Mouse (Mus musculus): ENCODE data around the gene Mapk3. TPM values are rescaled to one million over a fixed set of nuclear protein-coding genes. Genes with fewer than 3 reads are reported as not detected.
A peak's percentile ranks its signal among the peaks of the same experiment; 100 is the strongest.
"Not testable (repeated sequence)": the region's sequence is repeated elsewhere in the genome, so short reads cannot be mapped to it uniquely, and the experiment has no call there.

Mapk3 gene
- polyA plus RNA-seq, 1 experiment from 2014 or later, result 105 TPM

- Histone ChIP-seq H3K4me3 (ENCODE audit: low read depth, low read length) (no peak overlapping the region), H3K36me3 (ENCODE audit: control insufficient read depth, insufficient read depth, low read length) (peaks cover 17% of the 10 kb centered on the region), H3K9me3 (ENCODE audit: control insufficient read depth, low read depth, low read length) (no peaks in the 10 kb centered on the region), H3K27ac (ENCODE audit: low read length) (peak overlapping the region; percentile 78; the same call in 1 of the 2 replicates), H3K27me3 (ENCODE audit: control insufficient read depth, insufficient read depth, low read length) (no peaks in the 10 kb centered on the region), H3K4me2 (replicated peaks; ENCODE audit: low read depth, low read length) (peak overlapping the region; percentile 88), H3K4me1 (ENCODE audit: control insufficient read depth, insufficient read depth, low read length) (peaks cover 26% of the 10 kb centered on the region), H3K9ac (replicated peaks; ENCODE audit: low read depth, low read length) (no peak overlapping the region)
- ATAC-seq (ENCODE audit: insufficient number of reproducible peaks, insufficient read depth, low FRiP score, low read depth), result no peak
- WGBS, result 50% methylated on average over 3 of the region's 3 CpGs
Observed at GRCm38 (mm10) chr7:126775978-126776234, 16.5 kb downstream of the Mapk3 start.

GRCm38 (mm10) chr7:126776598-126777057 lies 17.2 kb downstream of the Mapk3 start, which contains the start of gene Ypel3:
Gene Ypel3, plus strand, starts transcription at chr7:126776955.
- H3K4me2 ChIP-seq (replicated peaks; ENCODE audit: low read depth, low read length), result peak within 1 kb of the TSS; percentile 88
- ATAC-seq (ENCODE audit: insufficient number of reproducible peaks, insufficient read depth, low FRiP score, low read depth), result peak; percentile 94
- no peaks in the 10 kb centered on the region for H3K9me3 ChIP-seq (ENCODE audit: control insufficient read depth, low read depth, low read length)
- H3K9ac ChIP-seq (replicated peaks; ENCODE audit: low read depth, low read length), result peak within 1 kb of the TSS; percentile 74
- no peaks in the 10 kb centered on the region for H3K27me3 ChIP-seq (ENCODE audit: control insufficient read depth, insufficient read depth, low read length)
- H3K4me3 ChIP-seq (ENCODE audit: low read depth, low read length), result peak within 1 kb of the TSS; percentile 72
- H3K36me3 ChIP-seq (ENCODE audit: control insufficient read depth, insufficient read depth, low read length), result peaks cover 13% of the 10 kb centered on the region
- WGBS, result under 1% methylated on average over 32 of the region's 37 CpGs
- H3K27ac ChIP-seq (ENCODE audit: low read length), result peak within 1 kb of the TSS; percentile 78
- peaks cover 31% of the 10 kb centered on the region for H3K4me1 ChIP-seq (ENCODE audit: control insufficient read depth, insufficient read depth, low read length)

- peak overlapping the region; percentile 74 for H3K9ac ChIP-seq (replicated peaks; ENCODE audit: low read depth, low read length)
- H3K4me1 ChIP-seq (ENCODE audit: control insufficient read depth, insufficient read depth, low read length), result peaks cover 33% of the 10 kb centered on the region
- ATAC-seq (ENCODE audit: insufficient number of reproducible peaks, insufficient read depth, low FRiP score, low read depth), result no peak
- peaks cover 13% of the 10 kb centered on the region for H3K36me3 ChIP-seq (ENCODE audit: control insufficient read depth, insufficient read depth, low read length)
- no peaks in the 10 kb centered on the region for H3K27me3 ChIP-seq (ENCODE audit: control insufficient read depth, insufficient read depth, low read length)
- peak overlapping the region; percentile 78; the same call in 1 of the 2 replicates for H3K27ac ChIP-seq (ENCODE audit: low read length)
- H3K4me3 ChIP-seq (ENCODE audit: low read depth, low read length), result peak overlapping the region; percentile 72
- peak overlapping the region; percentile 88 for H3K4me2 ChIP-seq (replicated peaks; ENCODE audit: low read depth, low read length)
- no peaks in the 10 kb centered on the region for H3K9me3 ChIP-seq (ENCODE audit: control insufficient read depth, low read depth, low read length)
- WGBS, result 51% methylated on average over 10 of the region's 10 CpGs
Observed at GRCm38 (mm10) chr7:126777476-126777875, 18.1 kb downstream of the Mapk3 start.

- no peaks in the 10 kb centered on the region for H3K9me3 ChIP-seq (ENCODE audit: control insufficient read depth, low read depth, low read length)
- no peak for ATAC-seq (ENCODE audit: insufficient number of reproducible peaks, insufficient read depth, low FRiP score, low read depth)
- peaks cover 13% of the 10 kb centered on the region for H3K36me3 ChIP-seq (ENCODE audit: control insufficient read depth, insufficient read depth, low read length)
- no peaks in the 10 kb centered on the region for H3K27me3 ChIP-seq (ENCODE audit: control insufficient read depth, insufficient read depth, low read length)
- peaks cover 33% of the 10 kb centered on the region for H3K4me1 ChIP-seq (ENCODE audit: control insufficient read depth, insufficient read depth, low read length)
- 81% methylated on average over 3 of the region's 3 CpGs for WGBS
- no peak overlapping the region for H3K4me3 ChIP-seq (ENCODE audit: low read depth, low read length)
- no peak overlapping the region for H3K27ac ChIP-seq (ENCODE audit: low read length)
- H3K9ac ChIP-seq (replicated peaks; ENCODE audit: low read depth, low read length), result no peak overlapping the region
- H3K4me2 ChIP-seq (replicated peaks; ENCODE audit: low read depth, low read length), result peak overlapping the region; percentile 88; the same call in 1 of the 2 replicates
Observed at GRCm38 (mm10) chr7:126778147-126778546, 18.7 kb downstream of the Mapk3 start.

GRCm38 (mm10) chr7:126779101-126779500 lies 19.7 kb downstream of the Mapk3 start:
- H3K27ac ChIP-seq (ENCODE audit: low read length); H3K27me3 ChIP-seq (ENCODE audit: control insufficient read depth, insufficient read depth, low read length); H3K4me2 ChIP-seq (replicated peaks; ENCODE audit: low read depth, low read length); H3K9me3 ChIP-seq (ENCODE audit: control insufficient read depth, low read depth, low read length); H3K9ac ChIP-seq (replicated peaks; ENCODE audit: low read depth, low read length); ATAC-seq (ENCODE audit: insufficient number of reproducible peaks, insufficient read depth, low FRiP score, low read depth); H3K4me3 ChIP-seq (ENCODE audit: low read depth, low read length): not testable (repeated sequence)
- peaks cover 16% of the 10 kb centered on the region for H3K36me3 ChIP-seq (ENCODE audit: control insufficient read depth, insufficient read depth, low read length)
- WGBS, result 87% methylated on average over 7 of the region's 7 CpGs
- H3K4me1 ChIP-seq (ENCODE audit: control insufficient read depth, insufficient read depth, low read length), result peaks cover 33% of the 10 kb centered on the region

GRCm38 (mm10) chr7:126779983-126780970 lies 20.9 kb downstream of the Mapk3 start:
- peaks cover 20% of the 10 kb centered on the region for H3K36me3 ChIP-seq (ENCODE audit: control insufficient read depth, insufficient read depth, low read length)
- under 1% methylated on average over 21 of the region's 21 CpGs for WGBS
- H3K4me1 ChIP-seq (ENCODE audit: control insufficient read depth, insufficient read depth, low read length), result peaks cover 33% of the 10 kb centered on the region
- peak; percentile 56 for ATAC-seq (ENCODE audit: insufficient number of reproducible peaks, insufficient read depth, low FRiP score, low read depth)
- H3K27ac ChIP-seq (ENCODE audit: low read length), result peak overlapping the region; percentile 72
- no peaks in the 10 kb centered on the region for H3K27me3 ChIP-seq (ENCODE audit: control insufficient read depth, insufficient read depth, low read length)
- peak overlapping the region; percentile 37; the same call in 1 of the 2 replicates for H3K9ac ChIP-seq (replicated peaks; ENCODE audit: low read depth, low read length)
- peak overlapping the region; percentile 82 for H3K4me2 ChIP-seq (replicated peaks; ENCODE audit: low read depth, low read length)
- peak overlapping the region; percentile 36 for H3K4me3 ChIP-seq (ENCODE audit: low read depth, low read length)
- H3K9me3 ChIP-seq (ENCODE audit: control insufficient read depth, low read depth, low read length), result no peaks in the 10 kb centered on the region

- Histone ChIP-seq H3K27ac (ENCODE audit: low read length) (peak within 1 kb of the TSS; percentile 72; the same call in 1 of the 2 replicates), H3K9ac (replicated peaks; ENCODE audit: low read depth, low read length) (peak within 1 kb of the TSS; percentile 37; the same call in 1 of the 2 replicates), H3K4me2 (replicated peaks; ENCODE audit: low read depth, low read length) (peak within 1 kb of the TSS; percentile 82), H3K4me3 (ENCODE audit: low read depth, low read length) (peak within 1 kb of the TSS; percentile 36), H3K27me3 (ENCODE audit: control insufficient read depth, insufficient read depth, low read length) (no peaks in the 10 kb centered on the region), H3K36me3 (ENCODE audit: control insufficient read depth, insufficient read depth, low read length) (peaks cover 25% of the 10 kb centered on the region), H3K9me3 (ENCODE audit: control insufficient read depth, low read depth, low read length) (no peaks in the 10 kb centered on the region), H3K4me1 (ENCODE audit: control insufficient read depth, insufficient read depth, low read length) (peaks cover 29% of the 10 kb centered on the region)
- ATAC-seq (ENCODE audit: insufficient number of reproducible peaks, insufficient read depth, low FRiP score, low read depth), result 0 out of 2 replicates have a peak, but pooled peaks have one; percentile 0
- 5% methylated on average over 22 of the region's 22 CpGs for WGBS
Observed at GRCm38 (mm10) chr7:126780971-126781635, 21.7 kb downstream of the Mapk3 start, which contains the start of gene Tbx6. Gene Tbx6, plus strand, starts transcription at chr7:126781483.

- Histone ChIP-seq H3K4me2 (replicated peaks; ENCODE audit: low read depth, low read length) (peak overlapping the region; percentile 82; the same call in 1 of the 2 replicates), H3K9ac (replicated peaks; ENCODE audit: low read depth, low read length) (no peak overlapping the region), H3K4me1 (ENCODE audit: control insufficient read depth, insufficient read depth, low read length) (peaks cover 25% of the 10 kb centered on the region), H3K27me3 (ENCODE audit: control insufficient read depth, insufficient read depth, low read length) (no peaks in the 10 kb centered on the region), H3K36me3 (ENCODE audit: control insufficient read depth, insufficient read depth, low read length) (peaks cover 31% of the 10 kb centered on the region), H3K27ac (ENCODE audit: low read length) (peak overlapping the region; percentile 39; the same call in 1 of the 2 replicates), H3K9me3 (ENCODE audit: control insufficient read depth, low read depth, low read length) (no peaks in the 10 kb centered on the region), H3K4me3 (ENCODE audit: low read depth, low read length) (no peak overlapping the region)
- WGBS, result 30% methylated on average over 11 of the region's 11 CpGs
- no peak for ATAC-seq (ENCODE audit: insufficient number of reproducible peaks, insufficient read depth, low FRiP score, low read depth)
Observed at GRCm38 (mm10) chr7:126781661-126782370, 22.4 kb downstream of the Mapk3 start.

Measured in stomach, embryonic 14.5 days (tissue).